Mouse (Mus musculus) lung, embryonic 14.5 days (tissue): ENCODE measurements around the gene Tbk1. TPM values are rescaled to one million over a fixed set of nuclear protein-coding genes. Genes with fewer than 3 reads are reported as not detected.

ENCODE experiments used
- ATAC-seq: fragments of 200-750 bp; cut with Nextera tagmentation; 2 replicates; pipeline ENCODE4 v1.8.0; 2017; ENCODE audit warnings: mild to moderate bottlenecking, moderate TSS enrichment, moderate library complexity; ENCODE audit not compliant: insufficient read depth
- DNase-seq: peaks from one replicate; pipeline ENCODE4 v3.0.0-alpha.2; 2015
- H3K27ac ChIP-seq: fragments of 300-500 bp; sonication (generic); 2 replicates; pipeline ENCODE4 v1.5.1; 2014; ENCODE audit warnings: low read depth, mild to moderate bottlenecking, moderate library complexity
- H3K27me3 ChIP-seq: fragments of 300-500 bp; sonication (generic); 2 replicates; pipeline ENCODE4 v1.6.1; 2014; ENCODE audit warnings: low read length, control low read depth; ENCODE audit not compliant: insufficient read depth
- H3K36me3 ChIP-seq: fragments of 300-500 bp; sonication (generic); 2 replicates; pipeline ENCODE4 v1.6.1; 2014; ENCODE audit warnings: control low read depth; ENCODE audit not compliant: insufficient read depth
- H3K4me1 ChIP-seq: fragments of 300-500 bp; sonication (generic); 2 replicates; pipeline ENCODE4 v1.6.1; 2014; ENCODE audit warnings: antibody characterized with exemption, control low read depth; ENCODE audit not compliant: insufficient read depth
- H3K4me2 ChIP-seq: fragments of 300-500 bp; sonication (generic); 2 replicates; pipeline ENCODE4 v1.6.1; 2014; ENCODE audit warnings: mild to moderate bottlenecking
- H3K4me3 ChIP-seq: fragments of 300-500 bp; sonication (generic); 2 replicates; pipeline ENCODE4 v1.5.1; 2014; ENCODE audit warnings: low read depth, low read length
- H3K9ac ChIP-seq: fragments of 300-500 bp; sonication (generic); 2 replicates; pipeline ENCODE4 v1.6.1; 2014
- H3K9me3 ChIP-seq: fragments of 300-500 bp; sonication (generic); 2 replicates; pipeline ENCODE4 v1.6.1; 2016; ENCODE audit warnings: low read depth, low read length, control low read depth
- CTCF ChIP-seq: IDR thresholded peaks from 2 replicates; pipeline ENCODE4 v1.5.1; 2016; ENCODE audit warnings: antibody characterized with exemption, low read depth
- WGBS: fragments of 180-500 bp; shearing (Covaris S2); extraction: QIAGEN DNeasy Blood & Tissue Kit; methylation state at CpG from one replicate; pipeline ENCODE4 v1.1.7; 2014; 5-methylcytosine and 5-hydroxymethylcytosine counted together
- polyA plus RNA-seq: library from polyadenylated mRNA; unstranded; fragments of >200 nt; fragmentation: Nextera tagmentation; extraction: Ambion mirVana; gene quantifications from 2 replicates; pipeline ENCODE4 v1.2.1, GENCODE M21; 2014

The Tbk1 gene
- polyA plus RNA-seq, 1 experiment from 2014 or later: 38.1 TPM

DNA sequence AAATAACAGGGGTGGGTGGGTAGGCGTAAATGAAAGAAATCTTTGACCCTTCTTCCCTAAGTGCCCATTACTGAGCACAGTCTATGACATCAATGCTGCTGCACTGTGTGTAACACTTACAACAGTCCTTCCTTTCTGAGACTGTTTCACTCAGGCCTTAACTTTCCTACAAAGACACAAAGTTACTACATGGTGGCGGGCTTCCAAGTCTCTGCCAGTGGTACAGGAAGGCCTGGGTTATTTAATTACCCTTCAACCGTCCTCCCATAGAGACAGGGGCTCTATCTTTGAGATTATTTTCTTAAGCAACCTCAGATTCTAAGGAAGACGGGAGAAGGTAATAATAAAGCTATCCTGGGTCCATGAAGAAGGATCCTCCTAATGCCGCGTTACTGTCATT lies 25.9 kb upstream of the Tbk1 start:
- Histone ChIP-seq H3K4me1 (no peaks in the 10 kb centered on the region), H3K27me3 (no peaks in the 10 kb centered on the region), H3K9ac (no peak overlapping the region), H3K4me3 (no peak overlapping the region), H3K36me3 (peaks cover 93% of the 10 kb centered on the region), H3K4me2 (no peak overlapping the region), H3K9me3 (no peaks in the 10 kb centered on the region), H3K27ac (no peak overlapping the region)
- DNase-seq (no peak), ATAC-seq (no peak)
- no peak for TF ChIP-seq CTCF
- 88% methylated on average over 6 of the region's 6 CpGs for WGBS

DNA sequence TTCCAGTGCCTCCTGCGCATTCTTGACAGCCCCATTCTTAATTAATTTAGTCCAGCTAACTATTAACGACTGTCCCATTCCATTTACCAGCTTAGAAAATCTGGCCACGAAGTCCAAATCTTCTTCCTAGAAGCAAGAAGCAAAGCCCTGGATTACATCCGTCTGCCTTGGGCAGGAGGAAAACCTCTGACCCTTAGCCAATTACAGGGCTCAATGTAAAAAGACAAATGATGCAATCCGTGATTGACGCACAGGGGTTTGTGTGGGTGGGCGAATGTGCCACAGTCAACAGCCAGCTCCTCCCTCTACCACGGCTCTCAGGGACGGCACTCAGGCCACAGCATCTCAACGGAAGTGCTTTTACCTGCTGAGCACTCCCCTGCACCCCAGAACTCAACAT lies 25.0 kb upstream of the Tbk1 start:
- ATAC-seq: no peak
- WGBS: 80% methylated on average over 9 of the region's 10 CpGs
- Histone ChIP-seq H3K9me3 (no peaks in the 10 kb centered on the region), H3K36me3 (peaks cover 93% of the 10 kb centered on the region), H3K27me3 (no peaks in the 10 kb centered on the region), H3K27ac (no peak overlapping the region), H3K9ac (no peak overlapping the region), H3K4me3 (no peak overlapping the region), H3K4me2 (no peak overlapping the region), H3K4me1 (no peaks in the 10 kb centered on the region)
- no peak for DNase-seq
- no peak for TF ChIP-seq CTCF

DNA sequence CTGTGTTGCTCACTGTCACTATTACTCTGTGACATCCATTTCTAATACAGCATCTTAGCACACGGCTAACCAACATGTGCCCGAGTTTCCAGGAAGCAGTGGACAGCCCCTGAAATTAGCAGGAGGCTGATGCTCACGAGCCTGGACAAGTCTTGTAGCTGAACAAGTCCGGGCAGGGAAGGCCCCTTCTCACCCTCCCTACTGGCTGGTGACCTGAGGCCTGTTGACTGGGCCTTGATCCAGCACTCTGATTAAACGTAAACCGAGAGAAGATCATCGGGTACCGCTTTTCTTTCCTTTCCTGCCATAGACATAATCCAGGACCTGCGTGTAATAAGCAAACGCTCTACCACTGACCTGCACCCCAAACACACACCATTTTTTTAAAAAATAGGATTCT lies 21.6 kb upstream of the Tbk1 start:
- no peak overlapping the region for H3K9ac ChIP-seq
- H3K27ac ChIP-seq: no peak overlapping the region
- no peak for TF ChIP-seq CTCF
- no peak overlapping the region for H3K4me2 ChIP-seq
- ATAC-seq (no peak), DNase-seq (no peak)
- no peak overlapping the region for H3K4me3 ChIP-seq
- no peaks in the 10 kb centered on the region for H3K9me3 ChIP-seq
- H3K27me3 ChIP-seq: no peaks in the 10 kb centered on the region
- no peaks in the 10 kb centered on the region for H3K4me1 ChIP-seq
- peaks cover 95% of the 10 kb centered on the region for H3K36me3 ChIP-seq
- 87% methylated on average over 10 of the region's 10 CpGs for WGBS

DNA sequence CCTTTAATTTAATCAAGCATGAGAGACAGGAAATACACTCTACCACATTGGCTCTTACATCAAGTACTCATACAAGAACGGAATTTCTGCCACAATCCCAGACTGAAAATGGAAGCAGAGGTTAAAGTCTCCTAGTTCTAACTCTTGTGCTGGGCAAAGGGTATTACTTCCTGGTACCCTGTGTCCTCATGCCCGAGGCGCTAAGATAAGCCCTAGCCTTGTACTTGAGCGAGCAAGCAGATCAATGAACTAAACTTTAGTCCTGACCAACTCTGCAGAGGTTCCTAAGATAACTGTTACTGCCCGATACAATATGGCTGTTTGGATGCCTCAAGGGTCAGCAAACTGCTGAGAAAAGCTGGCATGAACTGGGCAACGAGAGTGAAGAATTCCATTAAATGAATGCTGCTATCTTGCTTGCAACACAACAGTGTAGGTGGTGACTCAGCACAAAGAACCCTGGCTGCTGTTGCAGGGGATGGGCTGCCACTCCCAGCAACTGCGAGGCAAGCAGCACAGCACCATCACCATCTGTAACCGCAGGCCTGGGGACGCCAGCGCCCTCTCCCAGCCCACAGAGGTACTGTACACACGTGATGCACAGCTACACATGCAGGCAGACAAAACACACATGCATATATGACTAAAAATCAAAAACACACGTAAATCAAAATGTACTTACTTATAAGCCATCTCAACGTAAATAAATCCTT lies 18.2 kb upstream of the Tbk1 start:
- WGBS: 93% methylated on average over 13 of the region's 13 CpGs
- H3K27ac ChIP-seq: no peak overlapping the region
- ATAC-seq (no peak), DNase-seq (no peak)
- peaks cover 98% of the 10 kb centered on the region for H3K36me3 ChIP-seq
- no peak overlapping the region for H3K9ac ChIP-seq
- H3K27me3 ChIP-seq: no peaks in the 10 kb centered on the region
- no peak overlapping the region for H3K4me2 ChIP-seq
- no peaks in the 10 kb centered on the region for H3K9me3 ChIP-seq
- TF ChIP-seq CTCF: no peak
- no peak overlapping the region for H3K4me3 ChIP-seq
- no peaks in the 10 kb centered on the region for H3K4me1 ChIP-seq

DNA sequence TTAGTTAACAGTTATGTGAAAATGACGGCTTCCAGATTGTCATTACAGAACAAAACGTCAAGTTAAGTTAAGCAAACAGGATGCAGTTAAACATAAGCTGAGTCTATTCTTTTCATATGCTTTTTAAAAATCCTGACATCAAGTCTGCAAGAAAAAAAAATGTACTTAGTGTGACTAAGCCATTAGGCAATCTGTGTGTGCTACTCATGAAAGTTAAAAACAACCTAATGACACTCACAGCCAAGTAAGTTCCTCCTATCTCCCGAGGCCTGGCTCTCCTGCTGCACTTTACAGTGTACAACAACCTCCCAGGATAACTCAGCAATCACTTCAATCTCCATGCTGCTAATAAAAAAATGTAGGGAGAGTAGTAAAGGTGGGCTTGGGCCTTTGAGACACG lies 17.0 kb upstream of the Tbk1 start:
- Histone ChIP-seq H3K4me3 (no peak overlapping the region), H3K4me1 (no peaks in the 10 kb centered on the region), H3K27ac (no peak overlapping the region), H3K4me2 (no peak overlapping the region), H3K36me3 (peaks cover 100% of the 10 kb centered on the region), H3K9ac (no peak overlapping the region), H3K27me3 (no peaks in the 10 kb centered on the region), H3K9me3 (no peaks in the 10 kb centered on the region)
- ATAC-seq (no peak), DNase-seq (no peak)
- TF ChIP-seq CTCF: no peak
- WGBS: 83% methylated on average over 4 of the region's 4 CpGs

DNA sequence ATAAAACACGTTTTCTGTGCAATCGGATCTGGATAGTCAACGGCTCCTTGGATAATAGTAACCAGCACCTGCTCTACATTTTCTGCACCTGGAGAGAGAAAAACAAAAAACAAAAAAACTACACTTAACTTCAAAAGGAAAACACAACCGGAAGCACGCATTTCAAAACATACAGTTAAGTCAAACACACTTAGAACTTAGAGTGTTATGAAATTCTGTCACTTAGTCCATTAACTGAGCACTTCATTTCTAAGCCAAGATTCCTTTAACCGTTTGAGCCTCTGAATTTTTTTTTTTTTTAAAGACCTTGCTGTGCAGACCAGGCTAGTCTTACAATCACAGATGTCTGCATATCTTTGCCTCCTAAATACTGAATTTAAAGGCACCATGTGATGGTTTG lies 14.7 kb upstream of the Tbk1 start:
- Histone ChIP-seq H3K4me1 (no peaks in the 10 kb centered on the region), H3K4me3 (no peak overlapping the region), H3K9me3 (no peaks in the 10 kb centered on the region), H3K9ac (no peak overlapping the region), H3K27ac (no peak overlapping the region), H3K4me2 (no peak overlapping the region), H3K36me3 (peaks cover 99% of the 10 kb centered on the region), H3K27me3 (no peaks in the 10 kb centered on the region)
- DNase-seq (no peak), ATAC-seq (no peak)
- WGBS: 70% methylated on average over 6 of the region's 6 CpGs
- no peak for TF ChIP-seq CTCF

DNA sequence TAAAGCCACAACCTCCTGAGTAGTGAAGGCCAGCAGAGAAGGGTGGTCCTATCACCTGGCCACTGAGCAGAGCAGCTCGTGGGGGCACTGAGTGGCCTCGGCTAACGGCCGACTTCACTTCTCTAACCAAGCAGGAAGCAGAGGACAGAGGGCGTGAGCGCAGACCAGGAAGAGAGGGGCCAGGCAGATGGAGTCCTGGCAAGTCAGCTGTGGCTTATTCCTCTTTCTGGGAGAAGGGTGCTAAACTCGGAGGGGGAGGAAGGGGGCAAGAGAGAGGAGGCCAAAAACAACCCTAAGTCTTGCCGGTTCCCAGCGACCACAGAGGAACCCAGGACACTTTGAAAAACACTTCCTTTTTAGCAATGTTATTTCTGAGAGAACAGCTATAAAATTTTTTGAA lies 10.0 kb upstream of the Tbk1 start:
- H3K36me3 ChIP-seq: peaks cover 94% of the 10 kb centered on the region
- no peak for TF ChIP-seq CTCF
- H3K9me3 ChIP-seq: no peaks in the 10 kb centered on the region
- H3K9ac ChIP-seq: no peak overlapping the region
- no peaks in the 10 kb centered on the region for H3K27me3 ChIP-seq
- ATAC-seq: no peak
- H3K4me3 ChIP-seq: no peak overlapping the region
- 79% methylated on average over 9 of the region's 9 CpGs for WGBS
- no peak overlapping the region for H3K4me2 ChIP-seq
- no peak for DNase-seq
- no peaks in the 10 kb centered on the region for H3K4me1 ChIP-seq
- H3K27ac ChIP-seq: no peak overlapping the region
